Mouse (Mus musculus): ENCODE data around the gene Fam133b. TPM values are rescaled to one million over a fixed set of nuclear protein-coding genes. Genes with fewer than 3 reads are reported as not detected.

The Fam133b gene
- polyA plus RNA-seq, 1 experiment, result 30.6 TPM

DNA sequence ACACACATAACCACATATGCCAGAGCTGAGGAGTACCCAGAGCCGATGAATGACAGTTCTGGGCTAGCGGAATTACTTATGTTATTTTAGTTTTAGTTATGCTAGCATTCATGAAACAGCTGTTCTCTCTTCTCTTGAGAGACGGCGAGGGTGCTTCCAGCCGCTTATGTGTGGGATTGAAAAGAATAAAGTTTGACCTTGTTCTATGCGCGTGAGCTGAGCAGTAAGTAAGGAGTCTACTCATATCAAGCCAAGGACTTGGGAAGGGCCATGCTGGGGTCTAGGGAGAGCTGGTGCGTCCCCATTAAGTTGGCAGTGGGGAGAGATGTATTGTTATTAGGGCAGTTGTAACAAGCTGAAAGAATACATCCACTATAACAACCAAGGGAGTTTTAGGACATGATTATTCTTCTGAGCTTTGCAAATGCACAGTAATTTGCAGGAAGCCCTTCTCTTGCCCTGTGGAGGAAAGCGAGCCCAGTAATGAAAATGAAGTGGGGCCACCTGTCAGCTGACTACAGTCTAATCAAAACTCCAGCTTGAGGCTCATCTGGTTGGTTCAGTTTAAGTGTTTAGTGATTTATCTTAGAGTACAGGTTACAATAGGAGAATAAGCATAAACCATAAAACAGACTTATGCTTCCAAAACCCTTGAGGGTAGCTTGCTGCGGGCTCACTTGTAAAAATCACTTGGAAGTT is 32.4 kb upstream of the Fam133b start:
- TF ChIP-seq CTCF (IDR thresholded peaks at IDR 0.05; ENCODE audit: borderline replicate concordance, insufficient read depth, low read depth, low read length) (no peak), POLR2A (IDR thresholded peaks at IDR 0.05; ENCODE audit: borderline replicate concordance, insufficient read depth, low read length) (no peak)
- Histone ChIP-seq H3K4me1 (ENCODE audit: control insufficient read depth, insufficient read depth, low read length) (no peaks in the 10 kb centered on the region), H3K27me3 (ENCODE audit: control insufficient read depth, insufficient read depth, low read length) (no peaks in the 10 kb centered on the region), H3K4me3 (replicated peaks; ENCODE audit: insufficient read depth, low read depth, low read length) (no peak overlapping the region), H3K27ac (ENCODE audit: insufficient read depth, low read length) (no peak overlapping the region)
- WGBS, result 78% methylated on average over 10 of the region's 10 CpGs
- no peak for DNase-seq

DNA sequence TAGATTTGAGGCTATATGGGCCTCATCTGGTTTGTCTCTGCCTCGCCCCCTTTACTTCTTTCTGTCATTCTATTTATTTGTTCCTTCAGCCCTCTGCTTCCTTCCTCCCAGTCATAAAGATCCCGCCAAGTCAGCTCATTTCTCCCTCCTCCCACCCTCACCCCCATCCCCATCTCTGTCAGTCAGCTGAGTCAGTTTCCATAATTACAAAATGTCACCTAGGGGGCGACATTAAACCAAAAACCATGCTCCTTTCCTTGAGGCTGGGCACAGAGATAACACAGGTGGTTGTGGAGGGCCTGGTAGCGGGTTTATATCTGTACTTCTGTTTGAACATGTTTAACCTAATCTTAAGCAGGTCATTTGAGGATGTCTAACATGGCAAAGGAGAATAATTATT is 31.0 kb upstream of the Fam133b start:
- 57% methylated on average over 4 of the region's 4 CpGs for WGBS

DNA sequence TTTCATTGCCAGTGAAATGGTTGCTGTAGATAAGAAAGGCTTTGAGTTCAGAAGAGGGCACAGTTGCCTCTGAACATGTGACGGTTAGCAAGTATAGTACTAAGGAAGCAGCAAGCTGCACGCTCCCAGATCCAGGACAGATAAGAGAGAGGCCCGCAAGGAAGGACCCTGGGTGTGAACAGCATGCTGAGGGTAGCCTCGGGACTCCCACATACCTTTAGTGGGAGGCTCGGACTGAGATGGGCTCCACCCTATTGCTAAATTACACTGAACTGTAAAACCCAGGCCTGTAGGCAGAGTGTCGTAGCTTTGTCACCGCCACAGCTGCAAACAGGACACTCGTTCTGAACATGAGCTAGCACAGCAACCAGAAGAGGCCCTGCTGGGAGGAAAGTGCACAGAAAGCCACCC is 28.7 kb upstream of the Fam133b start:
- no peaks in the 10 kb centered on the region for H3K4me1 ChIP-seq (ENCODE audit: control insufficient read depth, insufficient read depth, low read length)
- H3K27me3 ChIP-seq (ENCODE audit: control insufficient read depth, insufficient read depth, low read length), result no peaks in the 10 kb centered on the region
- WGBS, result 81% methylated on average over 8 of the region's 8 CpGs
- no peak overlapping the region for H3K4me3 ChIP-seq (replicated peaks; ENCODE audit: insufficient read depth, low read depth, low read length)
- no peak for DNase-seq
- no peak overlapping the region for H3K27ac ChIP-seq (ENCODE audit: insufficient read depth, low read length)
- no peak for TF ChIP-seq CTCF (IDR thresholded peaks at IDR 0.05; ENCODE audit: borderline replicate concordance, insufficient read depth, low read depth, low read length)
- TF ChIP-seq POLR2A (IDR thresholded peaks at IDR 0.05; ENCODE audit: borderline replicate concordance, insufficient read depth, low read length), result no peak

More for the DNA sequence above, 31.0 kb upstream of the Fam133b start:
- H3K27me3 ChIP-seq (ENCODE audit: control insufficient read depth, insufficient read depth, low read length), result no peaks in the 10 kb centered on the region
- TF ChIP-seq POLR2A (IDR thresholded peaks at IDR 0.05; ENCODE audit: borderline replicate concordance, insufficient read depth, low read length) (no peak), CTCF (IDR thresholded peaks at IDR 0.05; ENCODE audit: borderline replicate concordance, insufficient read depth, low read depth, low read length) (no peak)
- H3K4me1 ChIP-seq (ENCODE audit: control insufficient read depth, insufficient read depth, low read length), result no peaks in the 10 kb centered on the region
- H3K27ac ChIP-seq (ENCODE audit: insufficient read depth, low read length), result no peak overlapping the region
- no peak for DNase-seq
- no peak overlapping the region for H3K4me3 ChIP-seq (replicated peaks; ENCODE audit: insufficient read depth, low read depth, low read length)

DNA sequence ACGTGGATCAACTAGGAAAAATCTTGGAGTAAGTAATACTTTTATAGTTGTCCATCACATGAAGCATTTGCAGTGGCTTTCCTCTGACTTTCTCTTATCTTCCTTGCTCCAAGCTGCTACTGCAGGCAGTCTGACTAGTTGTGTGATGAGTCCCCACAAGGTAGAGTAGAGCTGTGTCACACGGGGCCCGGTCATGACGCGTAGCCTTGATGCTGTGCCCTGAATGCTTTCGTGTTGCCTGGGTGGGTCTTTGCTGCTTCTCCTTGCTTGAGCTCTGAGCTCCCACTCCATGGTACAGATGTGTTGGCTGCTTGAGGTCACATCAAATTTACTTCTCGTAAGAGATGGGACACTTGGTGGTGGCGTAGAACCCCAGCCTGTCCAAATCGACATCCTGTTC is 28.2 kb upstream of the Fam133b start:
- WGBS, result 94% methylated on average over 9 of the region's 9 CpGs

DNA sequence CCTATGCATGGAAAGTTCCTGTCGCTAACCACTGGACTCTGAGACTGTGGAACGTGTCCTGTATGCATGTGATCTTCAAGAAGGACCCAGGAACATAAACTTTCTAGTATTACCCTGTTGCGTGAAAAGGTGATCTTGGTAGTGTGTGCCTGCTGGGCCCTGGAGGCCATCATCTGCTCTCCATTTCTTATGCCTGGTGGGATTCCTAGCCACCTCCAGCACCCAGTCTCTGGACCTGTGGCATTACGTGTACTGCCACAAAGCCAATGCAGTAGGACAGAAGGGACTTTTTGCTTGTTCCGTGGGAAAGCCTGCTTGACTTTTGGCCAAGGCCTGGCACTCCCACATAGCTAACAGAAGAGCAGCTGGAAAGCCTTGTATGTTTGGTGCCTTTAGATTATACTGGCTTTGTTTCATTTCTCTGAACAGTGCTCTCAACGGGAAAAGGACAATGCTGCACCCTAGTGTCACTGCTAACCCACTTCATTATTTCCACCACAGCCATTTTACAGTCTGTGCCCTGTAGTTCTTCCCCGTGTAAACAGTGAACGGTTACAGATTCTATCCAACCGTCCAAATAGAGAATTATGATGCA is 27.1 kb upstream of the Fam133b start:
- 27% methylated on average over 9 of the region's 9 CpGs for WGBS
- DNase-seq, result peak in 1 of 2 experiments; percentile 3

More for the DNA sequence above, 28.2 kb upstream of the Fam133b start:
- TF ChIP-seq CTCF (IDR thresholded peaks at IDR 0.05; ENCODE audit: borderline replicate concordance, insufficient read depth, low read depth, low read length) (no peak), POLR2A (IDR thresholded peaks at IDR 0.05; ENCODE audit: borderline replicate concordance, insufficient read depth, low read length) (no peak)
- Histone ChIP-seq H3K4me1 (ENCODE audit: control insufficient read depth, insufficient read depth, low read length) (no peaks in the 10 kb centered on the region), H3K4me3 (replicated peaks; ENCODE audit: insufficient read depth, low read depth, low read length) (no peak overlapping the region), H3K27ac (ENCODE audit: insufficient read depth, low read length) (no peak overlapping the region), H3K27me3 (ENCODE audit: control insufficient read depth, insufficient read depth, low read length) (no peaks in the 10 kb centered on the region)
- DNase-seq, result no peak

DNA sequence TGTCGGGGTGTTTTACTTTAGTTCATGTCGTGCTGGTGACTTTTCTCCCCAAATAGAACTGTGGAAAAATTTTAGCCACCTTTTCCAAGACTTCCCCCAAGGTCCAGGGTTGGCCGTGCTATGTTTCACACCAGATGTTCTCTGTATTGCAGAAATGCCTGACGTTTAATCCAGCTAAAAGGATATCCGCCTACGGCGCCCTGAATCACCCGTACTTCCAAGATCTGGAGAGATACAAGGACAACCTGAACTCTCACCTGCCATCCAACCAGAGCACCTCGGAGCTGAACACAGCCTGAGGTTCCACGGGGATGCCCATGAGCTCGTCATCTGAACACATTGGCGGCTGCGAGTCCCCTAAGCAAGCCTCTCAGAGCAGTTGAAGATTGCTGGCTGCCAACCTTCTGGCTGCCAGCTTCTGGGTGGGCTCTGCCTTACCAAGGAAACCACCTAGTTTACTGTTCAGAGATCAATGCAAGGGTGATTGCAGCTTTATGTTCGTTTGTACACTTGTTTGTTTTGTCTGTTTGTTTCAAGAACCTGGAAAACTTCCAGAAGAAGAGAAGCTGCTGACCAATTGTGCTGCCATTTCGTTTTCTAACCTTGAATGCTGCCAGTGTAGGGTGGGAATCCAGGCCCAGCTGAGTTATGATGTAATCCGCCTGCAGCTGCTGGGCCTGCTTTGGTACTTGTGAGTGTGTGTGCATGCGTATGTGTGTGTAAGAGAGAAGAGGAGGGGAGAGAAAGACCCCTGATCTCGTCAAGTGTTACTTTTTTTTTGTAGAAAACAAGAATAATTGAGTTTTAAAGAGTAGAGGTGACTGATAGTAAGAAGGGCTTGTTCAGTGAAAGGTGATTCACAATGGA is 22.9 kb upstream of the Fam133b start:
- Histone ChIP-seq H3K4me1 (ENCODE audit: control insufficient read depth, insufficient read depth, low read length) (no peaks in the 10 kb centered on the region), H3K27me3 (ENCODE audit: control insufficient read depth, insufficient read depth, low read length) (no peaks in the 10 kb centered on the region), H3K4me3 (replicated peaks; ENCODE audit: insufficient read depth, low read depth, low read length) (no peak overlapping the region), H3K27ac (ENCODE audit: insufficient read depth, low read length) (no peak overlapping the region)
- DNase-seq, result no peak
- 55% methylated on average over 18 of the region's 18 CpGs for WGBS
- no peak for TF ChIP-seq CTCF (IDR thresholded peaks at IDR 0.05; ENCODE audit: borderline replicate concordance, insufficient read depth, low read depth, low read length)

More for the DNA sequence above, 27.1 kb upstream of the Fam133b start:
- Histone ChIP-seq H3K4me1 (ENCODE audit: control insufficient read depth, insufficient read depth, low read length) (no peaks in the 10 kb centered on the region), H3K27ac (ENCODE audit: insufficient read depth, low read length) (no peak overlapping the region), H3K4me3 (replicated peaks; ENCODE audit: insufficient read depth, low read depth, low read length) (no peak overlapping the region), H3K27me3 (ENCODE audit: control insufficient read depth, insufficient read depth, low read length) (no peaks in the 10 kb centered on the region)
- TF ChIP-seq CTCF (IDR thresholded peaks at IDR 0.05; ENCODE audit: borderline replicate concordance, insufficient read depth, low read depth, low read length) (no peak), POLR2A (IDR thresholded peaks at IDR 0.05; ENCODE audit: borderline replicate concordance, insufficient read depth, low read length) (no peak)

DNA sequence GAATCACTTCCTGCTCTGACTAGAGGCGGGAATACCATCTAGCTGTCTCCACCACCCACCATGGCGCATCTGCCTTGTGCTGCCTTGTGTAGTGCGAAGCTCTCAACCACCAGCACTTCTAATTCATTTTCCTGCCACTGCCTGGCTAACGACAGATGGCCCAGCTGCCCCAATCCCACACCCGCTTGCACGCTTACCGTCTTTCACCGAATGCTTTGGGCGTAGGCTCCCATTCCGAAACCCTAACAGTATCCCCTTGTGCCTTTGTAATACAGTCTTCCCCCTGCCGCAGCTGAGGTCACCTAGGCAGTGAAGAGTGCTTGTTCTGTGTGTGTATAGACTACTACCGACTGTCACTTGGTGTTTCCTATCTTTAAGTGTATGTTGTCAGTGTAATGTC is 21.9 kb upstream of the Fam133b start:
- DNase-seq, result no peak
- no peaks in the 10 kb centered on the region for H3K4me1 ChIP-seq (ENCODE audit: control insufficient read depth, insufficient read depth, low read length)
- no peak for TF ChIP-seq POLR2A (IDR thresholded peaks at IDR 0.05; ENCODE audit: borderline replicate concordance, insufficient read depth, low read length)
- TF ChIP-seq CTCF (IDR thresholded peaks at IDR 0.05; ENCODE audit: borderline replicate concordance, insufficient read depth, low read depth, low read length), result no peak
- no peak overlapping the region for H3K4me3 ChIP-seq (replicated peaks; ENCODE audit: insufficient read depth, low read depth, low read length)
- no peak overlapping the region for H3K27ac ChIP-seq (ENCODE audit: insufficient read depth, low read length)
- no peaks in the 10 kb centered on the region for H3K27me3 ChIP-seq (ENCODE audit: control insufficient read depth, insufficient read depth, low read length)
- 71% methylated on average over 12 of the region's 12 CpGs for WGBS
